In genomic region chr13:14064341-14065027, GRCm38 (mm10) we compare ENCODE assay signal across 8 mouse cellular contexts. TPM values are rescaled to one million over a fixed set of nuclear protein-coding genes. Genes with fewer than 3 reads are reported as not detected.
DNase-seq lines count a peak whose midpoint lies in the region; ATAC-seq and TF ChIP-seq lines count a peak whose summit lies in the region.

No protein-coding gene starts in this region.

- peak overlapping the region; percentile 99 for H3K9ac ChIP-seq in liver, embryonic 12.5 days

- peak overlapping the region; percentile 100 for H3K4me3 ChIP-seq in liver, embryonic 12.5 days
- H3K4me3 ChIP-seq in testis, adult 2 months (ENCODE audit: control insufficient read depth, low read depth, low read length), result peak overlapping the region; percentile 94

- H3K27ac ChIP-seq in liver, embryonic 12.5 days, result peak overlapping the region; percentile 97
- H3K27ac ChIP-seq in testis, adult 2 months (ENCODE audit: control insufficient read depth, insufficient read depth, low read depth, low read length), result peak overlapping the region; percentile 96

- ATAC-seq in liver, embryonic 12.5 days, result no peak

- no peak for TF ChIP-seq POLR2A in testis, adult 2 months (IDR thresholded peaks at IDR 0.05; ENCODE audit: control insufficient read depth, low read depth, low read length)

- H3K27me3 ChIP-seq in liver, embryonic 12.5 days (replicated peaks), result no peaks in the 10 kb centered on the region
- no peaks in the 10 kb centered on the region for H3K27me3 ChIP-seq in testis, adult 2 months (ENCODE audit: control insufficient read depth, insufficient read depth, low read length)

- H3K4me1 ChIP-seq in liver, embryonic 12.5 days, result peaks cover 34% of the 10 kb centered on the region
- H3K4me1 ChIP-seq in testis, adult 2 months (ENCODE audit: control insufficient read depth, insufficient read depth, low read length), result peaks cover 3% of the 10 kb centered on the region; the same call in 1 of the 2 replicates

- 0 out of 2 replicates have a peak, but pooled peaks have one; percentile 6 for TF ChIP-seq CTCF in testis, adult 2 months (IDR thresholded peaks at IDR 0.05; ENCODE audit: control insufficient read depth, insufficient read depth, insufficient replicate concordance, low read depth, low read length)

- H3K36me3 ChIP-seq in liver, embryonic 12.5 days, result peaks cover 24% of the 10 kb centered on the region; the same call in 1 of the 2 replicates
- no peaks in the 10 kb centered on the region for H3K36me3 ChIP-seq in testis, adult 2 months (ENCODE audit: control insufficient read depth, insufficient read depth, low read length)

- peak; percentile 19 to 44 for DNase-seq in urinary bladder, adult 18-20 months (ENCODE audit: low spot score in 2 of 2)
- no peak for DNase-seq in urinary bladder, postnatal 10 days (ENCODE audit: low spot score)
- DNase-seq in embryo, embryonic 11 days, result peak; percentile 44
- DNase-seq in heart, adult 9 months (ENCODE audit: low spot score in 2 of 2), result peak; percentile 18 to 20
- DNase-seq in kidney, adult 9 months, result peak; percentile 56
- DNase-seq in naive thymus-derived CD4-positive, alpha-beta T cell, adult 2 months (ENCODE audit: low read depth), result peak; percentile 79

- under 1% methylated on average over 65 of the region's 65 CpGs for WGBS in liver, embryonic 12.5 days (ENCODE audit: insufficient replicate concordance)

- H3K9me3 ChIP-seq in liver, embryonic 12.5 days (replicated peaks), result no peaks in the 10 kb centered on the region

- H3K4me2 ChIP-seq in liver, embryonic 12.5 days, result peak overlapping the region; percentile 83

RNA-seq across cellular contexts. Expression of gene Ggps1, which starts 1.2 kb away (rescaled TPM):
- 16.8 and 18.2 TPM in 2 replicates for polyA plus RNA-seq in liver, embryonic 12.5 days (2016; fragmentation: Nextera tagmentation; extraction: Ambion mirVana)
- 8.9 and 11.2 TPM in 2 replicates for polyA plus RNA-seq in testis, adult 2 months (2012; rRNA removed)

RNA-seq across cellular contexts. Expression of gene Arid4b, which starts 1.5 kb away (rescaled TPM):
- polyA plus RNA-seq in liver, embryonic 12.5 days (2016; fragmentation: Nextera tagmentation; extraction: Ambion mirVana), result 23.5 and 25.1 TPM in 2 replicates
- polyA plus RNA-seq in testis, adult 2 months (2012; rRNA removed), result 10.8 and 10.9 TPM in 2 replicates

RNA-seq across cellular contexts. Expression of gene Tbce, which starts 25.0 kb away (rescaled TPM):
- 35.4 and 38.7 TPM in 2 replicates for polyA plus RNA-seq in liver, embryonic 12.5 days (2016; fragmentation: Nextera tagmentation; extraction: Ambion mirVana)
- 14.4 and 15.9 TPM in 2 replicates for polyA plus RNA-seq in testis, adult 2 months (2012; rRNA removed)
